Mouse (Mus musculus) liver, adult (tissue): ENCODE measurements around the gene Gm20388.

Experiments
- GATA4 ChIP-seq: IDR thresholded peaks from 2 replicates; pipeline ENCODE4 v1.6.1; 2014; ENCODE audit warnings: mild to moderate bottlenecking, low read length; ENCODE audit not compliant: insufficient replicate concordance

Gm20388 gene

GRCm38 (mm10) chr8:119978770-119979381 lies 68.2 kb downstream of the Gm20388 start:
- no peak for TF ChIP-seq GATA4

GRCm38 (mm10) chr8:119981253-119981652 lies 70.6 kb downstream of the Gm20388 start:
- no peak for TF ChIP-seq GATA4

- TF ChIP-seq GATA4 = no peak
Measured at GRCm38 (mm10) chr8:119984085-119984484, 73.4 kb downstream of the Gm20388 start.

- no peak for TF ChIP-seq GATA4
Measured at GRCm38 (mm10) chr8:119986174-119986573, 75.5 kb downstream of the Gm20388 start.

GRCm38 (mm10) chr8:119988087-119988486 lies 77.4 kb downstream of the Gm20388 start:
- TF ChIP-seq GATA4 = no peak

GRCm38 (mm10) chr8:119992249-119992648 lies 81.6 kb downstream of the Gm20388 start, which contains the start of gene Crispld2:
Gene Crispld2, plus strand, starts transcription at chr8:119992438.
- no peak for TF ChIP-seq GATA4

GRCm38 (mm10) chr8:119994114-119994513 lies 83.5 kb downstream of the Gm20388 start:
- TF ChIP-seq GATA4 = no peak

- no peak for TF ChIP-seq GATA4
Measured at GRCm38 (mm10) chr8:119994556-119994955, 83.9 kb downstream of the Gm20388 start.

- no peak for TF ChIP-seq GATA4
Measured at GRCm38 (mm10) chr8:119997266-119997665, 86.6 kb downstream of the Gm20388 start.

- TF ChIP-seq GATA4 = no peak
Measured at GRCm38 (mm10) chr8:120000461-120000860, 89.8 kb downstream of the Gm20388 start.

GRCm38 (mm10) chr8:120001712-120002111 lies 91.1 kb downstream of the Gm20388 start:
- TF ChIP-seq GATA4 = no peak

- no peak for TF ChIP-seq GATA4
Measured at GRCm38 (mm10) chr8:120002348-120002747, 91.7 kb downstream of the Gm20388 start.

GRCm38 (mm10) chr8:120004154-120004702 lies 93.6 kb downstream of the Gm20388 start:
- no peak for TF ChIP-seq GATA4

- no peak for TF ChIP-seq GATA4
Measured at GRCm38 (mm10) chr8:120004705-120005381, 94.2 kb downstream of the Gm20388 start.

GRCm38 (mm10) chr8:120006645-120007160 lies 96.1 kb downstream of the Gm20388 start:
- no peak for TF ChIP-seq GATA4

- no peak for TF ChIP-seq GATA4
Measured at GRCm38 (mm10) chr8:120007178-120007577, 96.5 kb downstream of the Gm20388 start.
